Mouse (Mus musculus) right cerebral cortex, postnatal 36 days (tissue): ENCODE results near the gene Slco1a1.
"Not testable (repeated sequence)": the region's sequence is repeated elsewhere in the genome, so short reads cannot be mapped to it uniquely, and the experiment has no call there.

Experiments used
- DNase-seq, 2 experiments: peaks; one replicate each; pipeline ENCODE4 v3.0.0; 2022; ENCODE audit warnings: low spot score in 2 of 2, mixed read lengths in 1 of 2

Slco1a1 gene

GRCm38 (mm10) chr6:141946862-141947261, at the start of gene Slco1a1:
Gene Slco1a1 (minus strand): TSS chr6:141946962.
- no peak for DNase-seq

DNA sequence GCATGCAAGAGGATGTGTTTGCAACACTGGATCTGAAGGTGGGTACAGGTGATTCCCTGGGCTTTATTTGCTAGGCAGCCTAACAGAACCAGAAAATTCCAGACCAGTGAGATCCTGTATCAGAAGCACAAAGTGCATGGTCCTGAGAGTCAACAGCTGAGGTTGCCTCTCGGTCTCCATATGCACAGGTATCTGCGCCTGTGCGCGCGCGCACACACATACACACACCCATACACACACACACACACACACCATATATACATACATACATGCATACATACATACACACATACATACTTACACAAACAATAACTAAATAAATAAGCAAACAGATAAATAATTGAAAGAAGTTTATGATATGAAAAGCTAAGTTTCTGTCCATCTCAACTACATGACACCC, 40.0 kb upstream of the Slco1a1 start:
- DNase-seq = no peak

- no peak for DNase-seq
These were observed 37.9 kb upstream of the Slco1a1 start for GRCm38 (mm10) chr6:141984644-141985043.

DNA sequence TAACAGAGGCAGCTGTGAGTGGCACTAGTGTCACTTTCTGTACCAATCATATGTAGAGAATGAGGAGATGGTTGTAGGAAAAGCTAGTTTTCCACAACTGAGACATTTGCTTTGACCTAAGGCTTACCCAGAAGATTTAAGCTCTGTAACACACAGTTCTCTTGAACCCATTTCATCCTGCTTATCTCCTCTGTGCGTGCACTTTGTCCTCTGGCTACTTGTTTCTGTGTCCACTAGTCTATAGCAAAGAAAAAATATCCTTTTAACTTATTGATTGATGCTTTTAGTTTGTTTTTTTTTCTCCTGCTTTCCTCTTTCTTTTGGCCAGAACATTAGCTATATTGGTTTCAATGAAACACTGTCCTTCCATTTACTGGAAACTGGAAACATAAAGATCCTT, 15.7 kb upstream of the Slco1a1 start:
- DNase-seq = no peak

DNA sequence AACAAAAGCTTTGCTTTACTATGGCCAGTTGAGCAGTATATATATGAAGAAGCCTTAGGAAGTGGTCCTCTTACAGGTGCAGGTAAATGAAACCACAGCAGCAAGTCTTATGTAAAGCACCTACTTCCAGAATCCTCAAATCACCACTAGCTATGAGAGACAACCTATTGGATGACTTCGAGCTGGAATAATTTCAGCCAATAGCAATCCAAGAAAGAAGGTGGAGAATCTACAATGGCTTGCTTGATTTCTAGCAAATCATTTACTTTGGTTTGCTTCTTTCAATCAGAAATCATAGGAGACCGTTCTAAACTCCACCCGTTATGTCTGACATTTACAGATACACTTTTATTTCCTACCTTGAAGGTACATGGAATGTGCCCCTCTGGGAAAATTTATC, 15.1 kb upstream of the Slco1a1 start:
- DNase-seq = no peak

DNA sequence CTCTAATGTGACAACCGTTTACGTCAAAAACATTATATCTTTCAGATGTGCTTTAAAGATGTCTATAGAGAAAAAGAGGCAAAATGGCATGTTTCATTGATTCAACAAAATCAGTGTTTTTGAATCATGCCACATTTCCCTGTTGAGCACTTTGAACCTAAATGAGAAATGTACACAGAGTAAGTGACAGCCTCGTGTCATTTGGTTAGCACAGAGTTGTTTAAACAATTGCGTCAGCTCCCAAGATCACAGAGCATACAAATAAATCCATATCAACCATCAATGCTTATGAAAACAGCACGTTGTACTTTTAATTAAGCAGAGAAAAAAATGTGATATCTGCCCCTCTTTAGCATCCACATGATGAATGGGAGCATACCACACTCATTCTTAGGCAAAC, 13.7 kb upstream of the Slco1a1 start:
- DNase-seq = no peak

DNA sequence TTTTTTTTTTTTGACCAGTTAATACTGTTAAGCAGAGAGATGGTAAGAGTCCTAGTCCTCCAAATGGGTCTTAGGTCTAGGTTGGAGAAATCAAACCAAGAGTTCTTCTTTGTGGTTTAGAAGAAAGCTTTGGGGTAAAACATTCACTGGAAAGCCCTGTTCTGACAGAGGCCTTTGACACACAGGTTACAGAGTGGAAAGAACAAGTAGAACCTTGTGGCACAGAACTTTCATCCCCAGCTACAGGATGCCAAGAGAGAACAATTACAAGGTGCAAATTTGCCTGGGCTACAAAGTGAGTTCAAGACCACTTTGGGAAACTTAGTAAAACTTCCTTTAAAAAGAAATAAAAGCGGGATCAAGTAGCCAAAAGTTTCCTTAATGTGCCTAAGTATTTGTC, 6.3 kb downstream of the Slco1a1 start:
- DNase-seq = no peak

- DNase-seq = no peak
These were observed 48.6 kb downstream of the Slco1a1 start for GRCm38 (mm10) chr6:141898197-141898596.

- DNase-seq = no peak
These were observed 57.0 kb downstream of the Slco1a1 start for GRCm38 (mm10) chr6:141889723-141890122.

DNA sequence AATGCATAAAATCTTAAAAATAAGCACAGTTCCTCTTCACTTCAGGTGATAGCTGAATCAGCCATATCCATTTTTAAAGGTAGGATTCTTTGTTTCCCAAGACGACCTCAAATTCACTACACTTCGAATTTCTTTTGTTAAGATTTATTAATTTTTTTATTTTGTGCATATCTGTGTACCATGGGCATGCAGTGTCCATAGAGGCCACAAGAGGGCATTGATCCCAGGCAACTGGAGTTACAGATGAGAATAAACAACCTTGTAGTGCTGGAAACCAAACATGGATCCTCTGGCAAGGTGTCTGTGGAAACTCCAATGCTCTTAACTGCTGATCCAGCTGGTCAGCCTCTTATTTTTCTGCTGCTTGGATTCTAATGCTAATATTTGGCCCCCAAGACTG, 58.5 kb downstream of the Slco1a1 start:
- DNase-seq = no peak

DNA sequence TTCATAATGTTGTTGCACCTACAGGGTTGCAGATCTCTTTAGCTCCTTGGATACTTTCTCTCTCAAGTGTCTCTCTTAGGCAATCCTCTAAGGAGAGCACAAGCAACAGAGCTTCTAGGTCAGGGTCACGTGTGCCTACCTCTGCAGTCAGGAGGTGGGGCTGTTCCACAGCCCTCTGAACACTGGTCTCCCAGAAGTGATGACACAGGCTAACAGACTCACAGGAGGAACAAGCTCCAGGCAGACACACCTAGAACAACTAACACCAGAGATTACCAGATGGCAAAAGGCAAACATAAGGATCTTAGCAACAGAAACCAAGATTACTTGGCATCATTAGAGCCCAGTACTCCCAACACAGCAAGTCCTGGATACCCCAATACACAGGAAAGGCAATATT, 64.2 kb downstream of the Slco1a1 start:
- no peak for DNase-seq

DNA sequence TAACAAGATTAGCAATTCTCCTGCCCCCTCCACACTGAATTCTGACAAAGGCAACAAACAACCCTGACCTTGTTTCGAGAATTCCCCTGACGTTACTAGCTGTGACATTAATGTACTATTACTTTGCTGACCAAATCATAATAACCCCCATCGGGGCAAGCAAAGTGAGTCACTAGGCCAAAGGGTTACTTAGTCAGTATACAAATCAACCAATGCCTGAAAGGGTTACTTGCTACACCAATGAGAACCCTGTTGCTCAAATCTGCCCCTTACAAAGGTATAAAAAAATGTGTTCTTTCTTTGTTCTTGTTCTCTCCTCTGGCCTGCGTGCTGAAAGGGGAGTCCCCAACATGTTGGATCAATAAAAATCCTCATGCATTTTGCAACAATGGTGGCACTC, 71.0 kb downstream of the Slco1a1 start:
- not testable (repeated sequence) for DNase-seq

DNA sequence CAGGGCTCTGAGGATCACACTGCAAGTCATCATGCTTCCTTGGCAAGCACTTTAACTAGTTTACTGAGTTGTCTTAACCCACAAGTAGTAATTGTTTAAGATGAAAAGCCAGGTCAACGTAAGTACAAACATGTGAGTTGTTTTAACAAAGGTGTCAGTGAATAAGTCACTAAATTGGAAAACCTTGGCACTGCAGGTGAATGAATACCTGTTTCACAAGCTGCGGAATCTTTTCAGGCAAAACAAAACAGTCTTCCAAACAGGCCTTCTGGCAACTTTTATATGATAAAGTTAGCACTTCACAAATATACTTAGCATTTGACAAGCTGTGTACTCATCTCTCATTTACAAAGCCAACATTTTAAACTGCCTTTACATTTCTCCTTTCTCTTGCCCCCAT, 75.1 kb downstream of the Slco1a1 start:
- DNase-seq = no peak

DNA sequence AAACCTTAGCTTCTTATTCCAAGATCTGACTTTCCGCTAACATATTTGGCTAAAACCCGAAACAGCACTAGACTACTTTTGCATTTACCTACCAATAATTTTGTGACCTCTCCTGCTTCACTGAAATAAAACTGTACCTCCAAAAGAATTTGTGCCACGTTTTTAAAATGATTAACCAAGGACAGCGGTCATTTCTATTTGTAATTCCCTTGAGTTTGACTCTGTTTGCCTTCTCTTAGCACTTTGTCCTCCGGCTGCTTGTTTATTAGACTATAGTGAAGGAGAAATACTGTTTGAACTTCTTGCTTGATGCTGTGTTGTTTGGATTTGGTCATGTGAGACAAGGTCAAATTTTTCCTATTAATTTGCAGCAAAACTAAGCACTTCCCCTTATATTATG, 78.0 kb downstream of the Slco1a1 start:
- DNase-seq = no peak

GRCm38 (mm10) chr6:141866026-141866425, 80.7 kb downstream of the Slco1a1 start:
- DNase-seq = no peak

GRCm38 (mm10) chr6:141857735-141858531, 88.8 kb downstream of the Slco1a1 start:
- DNase-seq = no peak
